In genomic region chr3:84648069-84648468, GRCm38 (mm10) we compare ENCODE assay signal across 11 mouse cellular contexts. TPM values are rescaled to one million over a fixed set of nuclear protein-coding genes. Genes with fewer than 3 reads are reported as not detected.
DNase-seq lines count a peak whose midpoint lies in the region; ATAC-seq and TF ChIP-seq lines count a peak whose summit lies in the region.
"Not testable (repeated sequence)": the region's sequence is repeated elsewhere in the genome, so short reads cannot be mapped to it uniquely, and the experiment has no call there.
"Had no signal": no experiment of that assay in that cellular context is flagged by ENCODE, and none has a peak within 500 bp of the region (broad histone marks: within the 10 kb centered on the region; RNA-seq: fewer than 3 reads in every experiment).

No protein-coding gene starts in this region.

- 75% methylated on average over 4 of the region's 4 CpGs for WGBS in heart, embryonic 10.5 days
- WGBS in heart, embryonic 14.5 days, result 85% methylated on average over 4 of the region's 4 CpGs
- WGBS in macrophage (ENCODE audit: missing documents), result 93% methylated on average over 2 of the region's 4 CpGs

- DNase-seq in CH12.LX (ENCODE audit: extremely low read depth); MEL (ENCODE audit: low read depth, low spot score); heart, embryonic 10.5 days (ENCODE audit: low spot score): not testable (repeated sequence)

- H3K27ac ChIP-seq in CH12.LX (ENCODE audit: insufficient read depth, low read depth) (peak overlapping the region; percentile 11; the same call in 1 of the 2 replicates), macrophage (peak overlapping the region; percentile 80)
- not testable (repeated sequence) for H3K27ac ChIP-seq in MEL (ENCODE audit: control insufficient read depth, low read depth, low read length)
- H3K27ac ChIP-seq in heart, embryonic 10.5 days, result peak overlapping the region; percentile 77; the same call in 1 of the 2 replicates
- H3K27ac ChIP-seq in heart, embryonic 14.5 days (replicated peaks in 1 of 2; ENCODE audit: control insufficient read depth in 1 of 2, insufficient read depth in 1 of 2, low read depth in 2 of 2, low read length in 2 of 2), result peak overlapping the region; percentile 26 to 61; a peak in 3 of 4 replicates

- H3K4me3 ChIP-seq in CH12.LX (replicated peaks in 1 of 3; ENCODE audit: low read depth in 2 of 3, low read length in 2 of 3, poor library complexity in 1 of 3); MEL (ENCODE audit: control insufficient read depth in 1 of 2, insufficient read depth in 1 of 2, low read depth in 2 of 2, low read length in 2 of 2); heart, embryonic 10.5 days; heart, embryonic 14.5 days (ENCODE audit: control insufficient read depth in 1 of 2, insufficient read depth in 1 of 2, low read depth in 1 of 2, low read length in 2 of 2); macrophage (ENCODE audit: inconsistent target): not testable (repeated sequence)

- not testable (repeated sequence) for TF ChIP-seq CTCF in CH12.LX (conservative IDR thresholded peaks at IDR 0.05 in 1 of 2, IDR thresholded peaks at IDR 0.05 in 1 of 2; ENCODE audit: low read depth in 2 of 2, low read length in 2 of 2); MEL (IDR thresholded peaks at IDR 0.05 in 2 of 3, conservative IDR thresholded peaks at IDR 0.05 in 1 of 3; ENCODE audit: control insufficient read depth in 1 of 3, insufficient read depth in 1 of 3, low read depth in 2 of 3, low read length in 3 of 3, poor library complexity in 1 of 3, severe bottlenecking in 1 of 3)

- not testable (repeated sequence) for H3K79me2 ChIP-seq in CH12.LX (replicated peaks; ENCODE audit: control insufficient read depth, extremely low read depth, insufficient read depth, poor library complexity, severe bottlenecking); MEL (ENCODE audit: control insufficient read depth, insufficient read depth, low read length, poor library complexity); macrophage (ENCODE audit: inconsistent target)

- peak overlapping the region; percentile 47 for H3K9ac ChIP-seq in CH12.LX (ENCODE audit: insufficient read depth, low read depth)
- not testable (repeated sequence) for H3K9ac ChIP-seq in MEL (ENCODE audit: control insufficient read depth, low read depth, low read length, poor library complexity, severe bottlenecking); heart, embryonic 14.5 days (ENCODE audit: low read length)

- H3K27me3 ChIP-seq in CH12.LX (replicated peaks); MEL (ENCODE audit: control insufficient read depth in 1 of 2, insufficient read depth in 2 of 2, low read length in 2 of 2); heart, embryonic 10.5 days (ENCODE audit: insufficient read depth, poor library complexity, severe bottlenecking); heart, embryonic 14.5 days (ENCODE audit: control insufficient read depth, insufficient read depth, low read length): not testable (repeated sequence)

- not testable (repeated sequence) for TF ChIP-seq POLR2A in CH12.LX (IDR thresholded peaks at IDR 0.05; ENCODE audit: low read depth, low read length); MEL (IDR thresholded peaks at IDR 0.05; ENCODE audit: control insufficient read depth in 1 of 2, insufficient read depth in 1 of 2, low read depth in 1 of 2, low read length in 2 of 2, poor library complexity in 1 of 2)

- not testable (repeated sequence) for TF ChIP-seq RAD21 in CH12.LX (IDR thresholded peaks at IDR 0.05; ENCODE audit: low read depth, low read length); MEL (IDR thresholded peaks at IDR 0.05; ENCODE audit: low read depth, low read length)

- not testable (repeated sequence) for ATAC-seq in heart, embryonic 14.5 days (ENCODE audit: insufficient number of reproducible peaks, insufficient read depth, low FRiP score, low read depth)

- H3K4me1 ChIP-seq in CH12.LX (ENCODE audit: control insufficient read depth in 1 of 2, insufficient read depth in 2 of 2), result peaks cover 8 to 29% of the 10 kb centered on the region in 2 experiments
- peaks cover 3 to 20% of the 10 kb centered on the region in 2 experiments; a peak in 3 of 4 replicates for H3K4me1 ChIP-seq in MEL (ENCODE audit: control insufficient read depth in 1 of 2, insufficient read depth in 2 of 2, low read length in 2 of 2)
- H3K4me1 ChIP-seq in heart, embryonic 10.5 days, result peaks cover 14% of the 10 kb centered on the region
- peaks cover 6 to 14% of the 10 kb centered on the region in 2 experiments for H3K4me1 ChIP-seq in heart, embryonic 14.5 days (ENCODE audit: control insufficient read depth in 2 of 2, insufficient read depth in 2 of 2, low read length in 2 of 2)

- H3K4me2 ChIP-seq in CH12.LX (ENCODE audit: insufficient read depth, low read depth, poor library complexity, severe bottlenecking), result peak overlapping the region; percentile 80
- not testable (repeated sequence) for H3K4me2 ChIP-seq in heart, embryonic 14.5 days (ENCODE audit: low read length)

- TF ChIP-seq EP300 in CH12.LX (IDR thresholded peaks at IDR 0.05; ENCODE audit: low read length); MEL (IDR thresholded peaks at IDR 0.05; ENCODE audit: low read depth in 1 of 2, low read length in 2 of 2): not testable (repeated sequence)

- not testable (repeated sequence) for H3K36me3 ChIP-seq in CH12.LX (replicated peaks in 1 of 2; ENCODE audit: control insufficient read depth in 1 of 2, insufficient read depth in 1 of 2, low read length in 1 of 2); MEL (ENCODE audit: control insufficient read depth in 1 of 2, insufficient read depth in 2 of 2, low read length in 2 of 2); heart, embryonic 10.5 days; heart, embryonic 14.5 days (ENCODE audit: control insufficient read depth, insufficient read depth, low read length); macrophage (ENCODE audit: inconsistent target)

- dilution Hi-C loops in CH12.LX (cut with MboI; ENCODE audit: extremely low pct_ligation_motif_present, extremely low pct_unique_long_range_greater_than_20kb, low sequenced_read_pairs), result not testable (repeated sequence)

- in situ Hi-C loops in CH12.LX (cut with MboI; ENCODE audit: low pct_ligation_motif_present, low pct_unique_long_range_greater_than_20kb, low sequenced_read_pairs), result not testable (repeated sequence)

- H3K9me3 ChIP-seq in CH12.LX (replicated peaks; ENCODE audit: low read length); MEL (replicated peaks; ENCODE audit: insufficient read depth, low read length); heart, embryonic 10.5 days; heart, embryonic 14.5 days (ENCODE audit: control insufficient read depth, low read length): not testable (repeated sequence)

TF ChIP-seq in CH12.LX, 34 proteins besides CTCF, POLR2A, EP300 and RAD21:
- peak; percentile 93 for TF ChIP-seq ZNF384 (IDR thresholded peaks at IDR 0.05; ENCODE audit: low read depth, low read length)

TF ChIP-seq in MEL, 35 proteins besides CTCF, POLR2A, EP300 and RAD21:
- peak; percentile 83 for TF ChIP-seq ZNF384 (IDR thresholded peaks at IDR 0.05; ENCODE audit: low read depth, low read length)

RNA-seq across cellular contexts. Expression of gene Tmem154, which starts 17.9 kb away (rescaled TPM):
- total RNA-seq in CH12.LX (2012; rRNA removed), result 38.6 and 42.8 TPM in 2 replicates
- 57.1 and 57.7 TPM in 2 replicates for total RNA-seq in CH12.LX (2014; rRNA removed)
- polyA plus RNA-seq in CH12.LX (2012; ENCODE audit: insufficient read length, low read depth), result 81.6 and 91.5 TPM in 2 replicates
- total RNA-seq in MEL (2012; rRNA removed), result 0.03 and 0.12 TPM in 2 replicates
- under 1 TPM in 1 of 2 experiments, not detected in 1; 0.10 TPM for polyA plus RNA-seq in MEL (2012; ENCODE audit: insufficient read depth in 1 of 2, insufficient read length in 2 of 2, low read depth in 1 of 2, low replicate concordance in 2 of 2, missing spikeins in 1 of 2)
- polyA plus RNA-seq in heart, embryonic 10.5 days (2016; fragmentation: Nextera tagmentation; extraction: Ambion mirVana), result 0.25 and 0.26 TPM in 2 replicates
- 1.2 and 1.8 TPM in 2 replicates for polyA plus RNA-seq in heart, embryonic 14.5 days (2014; fragmentation: Nextera tagmentation; extraction: Ambion mirVana)
- 100 to 1,000 TPM in 10 of 26 experiments, 10 to 100 TPM in 11, 1 to 10 TPM in 5; 5.6 to 262 (median 81.4) TPM for total RNA-seq in macrophage (2018; cell fraction: chromatin; rRNA removed)
- total RNA-seq in macrophage (2018; cell fraction: cytosol; rRNA removed), result 100 to 1,000 TPM in 8 of 26 experiments, 10 to 100 TPM in 18; 34.4 to 131 (median 62.0) TPM
- total RNA-seq in macrophage (2018; cell fraction: nucleus; rRNA removed), result 100 to 1,000 TPM in 6 of 26 experiments, 10 to 100 TPM in 19, 1 to 10 TPM in 1; 9.0 to 177 (median 62.5) TPM
- polyA plus RNA-seq in macrophage (2018), result 57.7 to 102 TPM (median 78.1 TPM) in 3 replicates

RNA-seq across cellular contexts. Expression of gene Tigd4, which starts 54.7 kb away (rescaled TPM):
- total RNA-seq in CH12.LX (2012; rRNA removed), result not detected in 2 replicates
- not detected in 2 replicates for total RNA-seq in CH12.LX (2014; rRNA removed)
- polyA plus RNA-seq in CH12.LX (2012; ENCODE audit: insufficient read length, low read depth), result not detected in 2 replicates
- not detected in 2 replicates for total RNA-seq in MEL (2012; rRNA removed)
- not detected for polyA plus RNA-seq in MEL (2012; ENCODE audit: insufficient read depth in 1 of 2, insufficient read length in 2 of 2, low read depth in 1 of 2, low replicate concordance in 2 of 2, missing spikeins in 1 of 2)
- not detected in 2 replicates for polyA plus RNA-seq in heart, embryonic 10.5 days (2016; fragmentation: Nextera tagmentation; extraction: Ambion mirVana)
- polyA plus RNA-seq in heart, embryonic 14.5 days (2014; fragmentation: Nextera tagmentation; extraction: Ambion mirVana), result 0.20 and 0.26 TPM in 2 replicates
- under 1 TPM in 1 of 26 experiments, not detected in 25; 0.29 TPM for total RNA-seq in macrophage (2018; cell fraction: chromatin; rRNA removed)
- not detected for total RNA-seq in macrophage (2018; cell fraction: cytosol; rRNA removed)
- not detected for total RNA-seq in macrophage (2018; cell fraction: nucleus; rRNA removed)
- polyA plus RNA-seq in macrophage (2018), result not detected in 3 replicates
- total RNA-seq: adrenal gland, adult 2 months; forebrain, postnatal 0 days had no signal
- polyA plus RNA-seq: adrenal gland, adult 2 months; CD4-positive, CD25-positive, alpha-beta regulatory T cell, adult 4 months; forebrain, embryonic 11.5 days; forebrain, embryonic 13.5 days; forebrain, postnatal 0 days; G1E had no signal

Comparison
In these comparisons a context has a peak if more than half of its experiments do, and no peak if none do; other contexts are left out.
1. RNA of gene Tmem154, which starts 17.9 kb away (polyA plus RNA-seq): 81.6 to 91.5 TPM in CH12.LX and 57.7 to 102 TPM in macrophage; 1.2 to 1.8 TPM in heart, embryonic 14.5 days, 0.25 to 0.26 TPM in heart, embryonic 10.5 days and 0.10 TPM in MEL; every median in the first group is over 10 times any median in the second.